Mouse (Mus musculus) heart, embryonic 11.5 days (tissue): ENCODE data around the gene Myt1l. TPM values are rescaled to one million over a fixed set of nuclear protein-coding genes. Genes with fewer than 3 reads are reported as not detected.

ENCODE experiments used
- ATAC-seq: fragments of 200-750 bp; cut with Nextera tagmentation; replicated peaks from 2 replicates; pipeline ENCODE4 v1.8.0; 2017; ENCODE audit warnings: moderate library complexity; ENCODE audit not compliant: insufficient number of reproducible peaks, low FRiP score, low TSS enrichment
- H3K27ac ChIP-seq: fragments of 300-500 bp; sonication (generic); 2 replicates; pipeline ENCODE4 v1.5.1; 2014; ENCODE audit warnings: mild to moderate bottlenecking, low read depth, low read length
- H3K27me3 ChIP-seq: fragments of 300-500 bp; sonication (generic); 2 replicates; pipeline ENCODE4 v1.6.1; 2014; ENCODE audit warnings: mild to moderate bottlenecking, low read length, mixed read lengths; ENCODE audit not compliant: control insufficient read depth, insufficient read depth
- H3K36me3 ChIP-seq: fragments of 300-500 bp; sonication (generic); 2 replicates; pipeline ENCODE4 v1.6.1; 2014; ENCODE audit warnings: mild to moderate bottlenecking, low read length, moderate library complexity, mixed read lengths; ENCODE audit not compliant: control insufficient read depth, insufficient read depth
- H3K4me1 ChIP-seq: fragments of 300-500 bp; sonication (generic); 2 replicates; pipeline ENCODE4 v1.6.1; 2014; ENCODE audit warnings: low read length; ENCODE audit not compliant: control insufficient read depth, insufficient read depth
- H3K4me2 ChIP-seq: fragments of 300-500 bp; sonication (generic); 2 replicates; pipeline ENCODE4 v1.6.1; 2014; ENCODE audit warnings: mild to moderate bottlenecking, moderate library complexity
- H3K4me3 ChIP-seq: fragments of 300-500 bp; sonication (generic); 2 replicates; pipeline ENCODE4 v1.5.1; 2014; ENCODE audit warnings: low read depth, low read length
- H3K9ac ChIP-seq: fragments of 300-500 bp; sonication (generic); 2 replicates; pipeline ENCODE4 v1.6.1; 2014; ENCODE audit warnings: mild to moderate bottlenecking, low read depth, low read length, moderate library complexity
- H3K9me3 ChIP-seq: fragments of 300-500 bp; sonication (generic); replicated peaks from 2 replicates; pipeline ENCODE4 v1.6.1; 2016; ENCODE audit warnings: low read length; ENCODE audit not compliant: control insufficient read depth
- WGBS: fragments of 180-500 bp; shearing (Covaris S2); extraction: QIAGEN DNeasy Blood & Tissue Kit; methylation state at CpG from one replicate; pipeline ENCODE4 v1.1.7; 2014; ENCODE audit not compliant: insufficient replicate concordance; 5-methylcytosine and 5-hydroxymethylcytosine counted together
- polyA plus RNA-seq: library from polyadenylated mRNA; unstranded; fragments of >200 nt; fragmentation: Nextera tagmentation; extraction: Ambion mirVana; gene quantifications from 2 replicates; pipeline ENCODE4 v1.2.1, GENCODE M21; 2014

Gene Myt1l
- polyA plus RNA-seq, 1 experiment from 2014 or later = 1.1 TPM

GRCm38 (mm10) chr12:29952102-29952501 is 423.9 kb downstream of the Myt1l start:
- Histone ChIP-seq H3K4me1 (peaks cover 54% of the 10 kb centered on the region), H3K27ac (no peak overlapping the region), H3K27me3 (no peaks in the 10 kb centered on the region), H3K36me3 (no peaks in the 10 kb centered on the region), H3K9me3 (no peaks in the 10 kb centered on the region), H3K9ac (no peak overlapping the region), H3K4me3 (no peak overlapping the region), H3K4me2 (no peak overlapping the region)
- ATAC-seq = no peak
- WGBS = 68% methylated on average over 6 of the region's 6 CpGs

- no peak for ATAC-seq
- Histone ChIP-seq H3K36me3 (no peaks in the 10 kb centered on the region), H3K27ac (peak overlapping the region; percentile 62), H3K4me1 (peaks cover 46% of the 10 kb centered on the region), H3K4me2 (no peak overlapping the region), H3K9me3 (no peaks in the 10 kb centered on the region), H3K9ac (no peak overlapping the region), H3K27me3 (no peaks in the 10 kb centered on the region), H3K4me3 (no peak overlapping the region)
- WGBS = 42% methylated on average over 11 of the region's 11 CpGs
These were observed 425.8 kb downstream of the Myt1l start for GRCm38 (mm10) chr12:29953999-29954398.

- Histone ChIP-seq H3K4me1 (peaks cover 45% of the 10 kb centered on the region), H3K9ac (no peak overlapping the region), H3K27ac (peak overlapping the region; percentile 62; the same call in 1 of the 2 replicates)
These were observed 426.3 kb downstream of the Myt1l start for GRCm38 (mm10) chr12:29954464-29954863.

GRCm38 (mm10) chr12:29956969-29957368 is 428.8 kb downstream of the Myt1l start:
- Histone ChIP-seq H3K4me1 (peaks cover 54% of the 10 kb centered on the region), H3K4me3 (no peak overlapping the region), H3K27ac (no peak overlapping the region), H3K9me3 (no peaks in the 10 kb centered on the region), H3K9ac (no peak overlapping the region), H3K36me3 (no peaks in the 10 kb centered on the region), H3K27me3 (no peaks in the 10 kb centered on the region), H3K4me2 (no peak overlapping the region)
- ATAC-seq = no peak
- 82% methylated on average over 12 of the region's 12 CpGs for WGBS

More at GRCm38 (mm10) chr12:29954464-29954863, 426.3 kb downstream of the Myt1l start:
- WGBS = 77% methylated on average over 3 of the region's 3 CpGs
- Histone ChIP-seq H3K9me3 (no peaks in the 10 kb centered on the region), H3K4me2 (no peak overlapping the region), H3K36me3 (no peaks in the 10 kb centered on the region), H3K4me3 (no peak overlapping the region), H3K27me3 (no peaks in the 10 kb centered on the region)
- ATAC-seq = no peak

- 0 out of 2 replicates have a peak, but pooled peaks cover 2% of the 10 kb centered on the region for H3K36me3 ChIP-seq
- H3K27me3 ChIP-seq = no peaks in the 10 kb centered on the region
- no peak overlapping the region for H3K4me2 ChIP-seq
- no peak overlapping the region for H3K4me3 ChIP-seq
- H3K27ac ChIP-seq = no peak overlapping the region
- no peak for ATAC-seq
- no peaks in the 10 kb centered on the region for H3K9me3 ChIP-seq
- H3K4me1 ChIP-seq = peaks cover 40% of the 10 kb centered on the region
- H3K9ac ChIP-seq = no peak overlapping the region
- WGBS = 73% methylated on average over 5 of the region's 5 CpGs
These were observed 430.5 kb downstream of the Myt1l start for GRCm38 (mm10) chr12:29958637-29959036.

- peaks cover 35% of the 10 kb centered on the region for H3K4me1 ChIP-seq
- whole genome bisulfite sequencing = 86% methylated on average over 1 of the region's 1 CpGs
- no peak overlapping the region for H3K9ac ChIP-seq
- peaks cover 8% of the 10 kb centered on the region for H3K36me3 ChIP-seq
- H3K4me2 ChIP-seq = no peak overlapping the region
- ATAC-seq = no peak
- no peak overlapping the region for H3K4me3 ChIP-seq
- no peaks in the 10 kb centered on the region for H3K9me3 ChIP-seq
- H3K27ac ChIP-seq = no peak overlapping the region
- H3K27me3 ChIP-seq = no peaks in the 10 kb centered on the region
These were observed 432.9 kb downstream of the Myt1l start for GRCm38 (mm10) chr12:29961041-29961440.

- WGBS = 86% methylated on average over 6 of the region's 6 CpGs
- no peak for ATAC-seq
- no peak overlapping the region for H3K27ac ChIP-seq
- H3K27me3 ChIP-seq = no peaks in the 10 kb centered on the region
- H3K36me3 ChIP-seq = peaks cover 8% of the 10 kb centered on the region
- H3K4me2 ChIP-seq = no peak overlapping the region
- no peak overlapping the region for H3K4me3 ChIP-seq
- peaks cover 24% of the 10 kb centered on the region for H3K4me1 ChIP-seq
- no peak overlapping the region for H3K9ac ChIP-seq
- H3K9me3 ChIP-seq = no peaks in the 10 kb centered on the region
These were observed 436.8 kb downstream of the Myt1l start for GRCm38 (mm10) chr12:29965016-29965415.

- no peak overlapping the region for H3K27ac ChIP-seq
- ATAC-seq = no peak
- H3K27me3 ChIP-seq = no peaks in the 10 kb centered on the region
- H3K9ac ChIP-seq = no peak overlapping the region
- H3K4me3 ChIP-seq = no peak overlapping the region
- H3K4me1 ChIP-seq = peaks cover 26% of the 10 kb centered on the region
- 68% methylated on average over 7 of the region's 7 CpGs for WGBS
- no peaks in the 10 kb centered on the region for H3K36me3 ChIP-seq
- H3K4me2 ChIP-seq = no peak overlapping the region
- no peaks in the 10 kb centered on the region for H3K9me3 ChIP-seq
These were observed 443.7 kb downstream of the Myt1l start for GRCm38 (mm10) chr12:29971795-29972464.

- WGBS = 54% methylated on average over 6 of the region's 6 CpGs
- H3K4me1 ChIP-seq = peaks cover 26% of the 10 kb centered on the region
- no peaks in the 10 kb centered on the region for H3K36me3 ChIP-seq
- H3K9me3 ChIP-seq = no peaks in the 10 kb centered on the region
- ATAC-seq = no peak
- no peak overlapping the region for H3K27ac ChIP-seq
- H3K9ac ChIP-seq = no peak overlapping the region
- H3K27me3 ChIP-seq = no peaks in the 10 kb centered on the region
- H3K4me3 ChIP-seq = no peak overlapping the region
- no peak overlapping the region for H3K4me2 ChIP-seq
These were observed 444.3 kb downstream of the Myt1l start for GRCm38 (mm10) chr12:29972533-29972932.
